Mouse (Mus musculus): ENCODE measurements around the gene Fbn1.

Gene Fbn1

DNA sequence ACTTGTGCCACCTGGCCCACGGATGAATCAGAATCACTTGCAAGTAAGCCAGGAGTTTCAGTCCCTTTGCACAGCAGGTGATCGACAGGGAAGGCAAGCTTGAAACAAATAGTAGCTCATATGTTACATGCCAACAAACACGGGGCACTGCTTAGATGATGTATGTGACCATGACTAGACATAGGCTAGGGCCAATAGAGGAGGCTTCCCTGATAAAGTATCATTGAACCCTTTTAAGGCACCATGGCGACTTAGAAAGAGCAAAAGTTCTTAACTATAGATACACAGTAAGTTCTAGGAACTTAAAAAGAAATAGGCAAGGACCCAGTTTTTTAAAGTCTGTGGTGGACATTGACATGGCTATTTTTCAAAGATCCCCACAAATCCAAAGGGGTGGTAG is at the start of gene Fbn1:
Gene Fbn1, minus strand, starts transcription at position 101 of the 400 bp plus-strand sequence.
- WGBS = 80% methylated on average over 4 of the region's 4 CpGs

DNA sequence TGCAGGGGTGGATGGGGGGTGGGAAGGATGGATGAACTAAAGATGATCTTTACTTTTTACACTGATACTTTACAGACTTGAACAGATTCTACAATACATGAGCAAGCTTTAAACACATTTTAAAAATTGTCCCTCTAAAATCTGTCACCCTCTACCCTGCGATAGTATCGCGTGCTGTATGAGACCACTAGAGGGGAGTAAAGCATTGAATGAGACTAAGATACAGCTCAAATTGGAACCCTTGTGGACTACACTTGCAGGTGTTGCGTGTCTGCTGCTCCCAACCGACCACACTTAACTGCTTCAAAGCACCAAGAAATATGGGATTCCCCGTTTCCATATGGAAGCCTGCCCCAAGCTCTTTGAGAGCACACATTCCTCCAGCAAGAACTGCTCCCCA is 48.0 kb upstream of the Fbn1 start:
- 75% methylated on average over 6 of the region's 6 CpGs for WGBS

DNA sequence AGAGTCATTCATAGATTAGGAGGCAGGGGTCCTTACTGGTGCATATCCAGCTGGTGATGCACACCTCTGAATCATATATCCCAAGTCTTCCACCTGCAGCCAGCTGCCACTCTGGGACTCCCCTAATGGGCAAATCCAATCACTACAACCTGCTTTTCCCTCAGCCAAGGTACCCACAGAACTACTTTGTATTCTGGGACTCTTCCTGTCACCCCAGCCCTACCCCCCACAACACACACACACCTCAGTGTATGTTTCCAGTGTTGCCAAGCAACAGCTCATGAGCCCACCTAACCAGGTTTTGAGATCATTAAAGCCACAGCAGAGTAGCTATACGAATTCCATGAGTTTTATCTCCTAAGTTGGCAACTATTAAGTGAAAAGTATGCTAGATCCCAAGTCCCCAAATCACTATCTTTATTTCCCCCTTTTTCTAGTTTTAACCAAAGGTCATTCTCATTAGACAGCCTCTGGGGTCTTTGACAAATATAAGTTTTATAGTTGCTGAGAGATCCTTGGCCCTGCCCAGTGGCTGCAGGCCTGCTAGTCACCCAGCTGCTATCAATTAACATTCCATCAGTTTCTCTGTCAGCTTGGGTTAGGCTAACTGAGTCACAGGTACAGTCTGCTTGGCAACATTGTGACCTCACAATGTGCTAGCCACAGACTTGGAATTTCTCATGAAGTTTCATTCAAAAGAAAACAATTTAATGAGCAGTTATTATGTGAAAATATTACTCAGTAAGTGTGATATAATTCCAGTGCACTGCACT is 41.2 kb upstream of the Fbn1 start:
- 85% methylated on average over 1 of the region's 1 CpGs for WGBS

DNA sequence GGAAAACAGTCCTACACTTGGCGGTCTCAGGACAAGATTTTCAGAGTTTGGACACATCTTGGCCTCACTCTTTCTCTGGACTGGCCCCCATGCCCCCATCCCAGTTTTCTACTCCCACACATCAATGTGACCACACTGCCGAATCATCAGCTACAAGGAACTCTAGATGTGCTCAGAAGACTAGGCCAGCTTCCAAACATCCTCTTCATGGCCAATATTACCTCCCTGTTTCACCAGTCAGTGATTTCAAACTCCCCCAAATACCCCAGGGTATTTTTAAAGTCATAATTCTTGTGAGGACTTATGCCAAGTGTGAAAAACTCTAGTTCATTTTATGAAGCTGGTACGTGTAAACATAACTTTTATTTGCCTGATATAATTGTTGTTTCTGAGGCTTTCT is 37.2 kb upstream of the Fbn1 start:
- WGBS = 86% methylated on average over 3 of the region's 3 CpGs

DNA sequence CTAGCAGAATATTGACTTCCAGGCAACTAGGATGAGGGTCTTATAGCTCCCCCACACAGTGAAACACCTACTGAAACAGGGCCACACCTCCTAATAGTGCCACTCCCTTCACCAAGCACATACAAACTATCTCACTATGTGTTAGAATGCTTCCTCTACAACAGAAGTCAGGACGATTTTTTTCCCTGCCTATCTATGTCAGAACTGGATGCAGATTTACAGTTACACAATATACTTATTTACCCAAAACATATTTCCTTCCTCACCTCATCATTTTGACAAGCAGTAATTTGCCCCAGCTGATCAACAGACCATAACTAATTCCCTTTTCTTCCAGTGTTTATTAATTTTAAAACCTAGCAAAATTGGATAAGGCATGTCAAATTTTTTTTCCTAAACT is 35.9 kb upstream of the Fbn1 start:
- 79% methylated on average over 1 of the region's 1 CpGs for WGBS

DNA sequence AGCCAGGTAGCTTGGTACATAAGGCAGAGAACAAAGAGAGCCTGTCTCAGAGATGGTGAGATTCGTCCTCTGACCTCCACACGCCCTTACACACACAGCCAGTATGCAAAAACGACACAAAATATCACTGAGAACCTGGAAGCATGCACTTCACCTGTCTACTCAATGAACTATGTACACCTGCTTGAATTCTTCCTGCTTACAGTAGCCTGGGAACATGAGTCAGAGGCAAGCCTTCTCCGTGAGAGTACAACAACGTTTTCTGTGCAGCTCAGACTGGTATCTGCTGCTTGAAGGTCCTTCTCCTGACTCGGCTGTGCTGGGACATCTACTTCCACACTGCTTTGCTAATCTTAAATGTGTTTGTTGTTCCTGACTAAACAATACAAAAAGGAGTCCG is 33.7 kb upstream of the Fbn1 start:
- WGBS = 86% methylated on average over 7 of the region's 7 CpGs

DNA sequence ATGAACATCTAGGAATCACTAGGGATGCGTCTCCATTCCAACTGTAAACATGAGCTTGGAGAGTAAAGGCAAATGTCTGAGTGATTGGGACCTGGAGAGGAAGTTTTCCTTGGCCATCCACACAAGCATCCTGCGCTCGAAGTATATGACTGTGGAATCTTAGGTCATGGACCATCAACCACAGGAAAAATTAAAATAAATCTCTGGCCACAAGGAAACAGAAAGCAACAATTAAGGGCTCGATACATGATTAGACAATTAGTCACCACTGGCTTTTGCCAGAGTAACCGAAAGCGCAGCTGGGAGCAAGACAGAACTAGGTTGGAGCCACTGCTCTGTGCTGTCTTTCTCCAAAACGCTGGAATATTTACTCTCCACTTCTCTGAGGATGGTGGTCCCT is 32.8 kb upstream of the Fbn1 start:
- WGBS = 77% methylated on average over 7 of the region's 7 CpGs

DNA sequence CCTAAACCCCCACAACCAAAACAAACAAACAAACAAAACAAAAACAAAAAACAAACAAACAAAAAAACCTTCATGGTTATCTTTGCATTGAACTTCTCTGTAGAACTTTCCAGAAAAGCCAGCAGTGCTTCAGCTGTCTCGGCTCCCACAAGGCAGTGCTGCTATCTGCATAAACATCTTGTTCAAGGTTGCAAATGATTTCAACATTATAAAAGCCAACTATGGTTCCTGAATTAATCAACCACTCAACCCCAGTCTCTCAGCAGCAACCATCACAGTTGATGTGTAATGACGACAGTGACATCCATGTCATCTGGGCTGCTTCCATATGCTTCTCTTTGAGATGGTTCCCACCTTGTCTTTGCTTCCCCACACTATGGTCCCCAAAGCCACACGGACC is 31.8 kb upstream of the Fbn1 start:
- WGBS = 92% methylated on average over 3 of the region's 3 CpGs

DNA sequence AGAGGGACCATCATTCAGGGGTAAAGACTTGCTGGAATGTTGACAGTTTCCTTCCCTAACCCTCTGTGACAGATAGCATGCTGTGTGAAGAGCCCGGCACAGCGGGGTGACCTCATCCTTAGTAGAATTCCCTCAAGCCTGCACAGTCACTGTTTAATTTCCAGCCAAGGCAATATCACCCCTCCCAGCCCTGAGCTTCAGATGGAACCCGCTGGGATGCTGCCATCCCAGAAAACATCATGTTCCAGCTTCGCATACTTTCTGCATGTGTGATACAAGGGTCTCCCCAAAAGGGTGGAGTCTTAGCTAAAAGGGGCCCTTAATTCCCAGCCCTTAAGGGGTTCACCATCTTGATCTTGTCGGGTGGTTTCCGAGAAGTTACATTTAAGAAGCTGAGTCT is 22.9 kb upstream of the Fbn1 start:
- 68% methylated on average over 6 of the region's 6 CpGs for WGBS

DNA sequence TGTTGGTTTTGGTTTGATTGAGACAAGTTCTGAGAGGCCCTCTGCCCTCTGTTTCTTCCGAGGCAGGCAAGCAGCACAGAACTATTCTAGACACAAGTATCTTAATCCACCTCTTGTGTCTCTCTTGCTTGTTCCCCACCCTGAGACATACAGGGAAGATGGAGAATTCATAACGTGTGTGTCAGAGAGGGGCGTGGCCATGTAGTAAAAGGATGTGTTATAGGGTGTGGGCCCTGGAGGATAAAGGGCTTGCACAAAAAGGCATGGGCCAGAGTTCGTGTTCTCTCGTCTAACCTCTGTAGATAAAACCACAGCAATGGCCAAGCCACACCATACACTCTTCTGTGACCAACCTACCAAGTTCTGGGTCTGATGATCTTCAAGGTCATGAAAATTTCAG is 18.8 kb upstream of the Fbn1 start:
- 87% methylated on average over 5 of the region's 5 CpGs for WGBS

DNA sequence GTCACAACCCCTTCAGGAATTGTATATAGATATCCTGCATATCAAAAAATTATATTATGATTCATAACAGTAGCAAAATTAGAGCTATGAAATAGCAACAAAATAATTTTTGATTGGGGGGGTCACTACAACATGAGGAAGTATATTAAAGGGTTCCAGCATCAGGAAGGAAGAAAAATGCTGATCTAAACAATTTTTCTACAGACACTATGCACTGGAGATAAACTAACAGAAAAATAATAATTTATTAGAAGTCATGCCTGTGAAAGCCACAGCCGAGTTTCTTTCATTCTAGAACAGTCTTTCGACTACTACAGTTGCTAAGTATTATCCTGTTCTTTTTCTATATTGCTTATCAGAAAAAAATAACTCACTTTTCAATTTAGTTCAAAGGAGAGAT is 17.7 kb upstream of the Fbn1 start:
- WGBS = 97% methylated on average over 2 of the region's 2 CpGs

DNA sequence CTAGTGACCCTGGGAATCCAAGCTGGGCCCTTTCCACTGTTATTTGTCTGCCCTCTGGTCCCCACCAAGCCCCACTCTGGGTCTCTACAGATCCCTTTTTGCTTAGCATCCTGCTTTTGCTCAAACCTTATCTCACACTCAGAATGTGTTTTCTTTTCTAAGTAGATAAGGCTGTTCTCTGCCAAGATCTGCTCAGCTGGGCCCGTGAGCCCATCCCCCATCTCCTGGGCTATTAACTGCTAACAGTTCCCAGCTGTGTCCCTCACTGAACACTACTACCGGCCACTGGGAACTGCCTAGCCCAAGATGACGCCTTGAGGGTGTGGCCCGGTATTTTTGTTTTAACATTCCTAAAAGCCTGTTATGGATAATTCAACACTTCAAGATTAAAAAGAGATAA is 8.8 kb upstream of the Fbn1 start:
- 55% methylated on average over 4 of the region's 4 CpGs for WGBS

DNA sequence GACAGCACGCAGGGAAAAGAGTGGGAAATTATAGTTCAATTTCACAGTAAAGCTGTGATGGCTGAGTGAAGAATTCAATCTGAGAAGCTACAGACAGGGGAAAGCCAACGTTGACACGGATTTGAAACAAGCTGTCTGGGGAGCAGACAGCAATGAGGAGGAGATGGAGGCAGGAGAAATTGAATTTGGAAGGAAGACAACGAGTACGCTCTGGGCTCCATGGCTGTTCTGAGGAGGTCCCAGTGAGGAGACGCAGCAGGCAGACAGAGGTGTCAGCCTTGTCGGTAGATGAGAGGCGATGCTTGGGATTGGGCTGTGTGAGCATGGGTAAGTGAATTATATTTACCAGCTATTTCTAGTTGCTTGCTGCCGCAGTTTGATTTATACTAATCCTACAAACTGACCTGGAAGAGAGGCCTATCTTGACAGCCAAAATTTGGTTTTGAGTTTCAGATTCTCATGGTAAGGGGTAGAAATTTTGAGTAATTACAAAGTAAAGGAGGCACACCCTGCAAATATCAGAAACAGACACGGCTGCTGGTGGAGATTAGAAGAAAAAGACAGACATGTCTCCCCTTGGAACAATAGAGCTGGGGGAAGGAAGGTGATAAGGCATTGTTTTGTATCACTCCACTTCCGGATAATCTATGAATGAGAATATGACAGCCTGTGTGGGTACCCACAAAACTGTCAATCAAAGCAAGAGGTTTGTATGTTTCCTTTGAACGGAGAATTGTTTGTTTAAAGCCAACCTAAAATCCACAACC is 7.7 kb upstream of the Fbn1 start:
- WGBS = 58% methylated on average over 12 of the region's 12 CpGs

DNA sequence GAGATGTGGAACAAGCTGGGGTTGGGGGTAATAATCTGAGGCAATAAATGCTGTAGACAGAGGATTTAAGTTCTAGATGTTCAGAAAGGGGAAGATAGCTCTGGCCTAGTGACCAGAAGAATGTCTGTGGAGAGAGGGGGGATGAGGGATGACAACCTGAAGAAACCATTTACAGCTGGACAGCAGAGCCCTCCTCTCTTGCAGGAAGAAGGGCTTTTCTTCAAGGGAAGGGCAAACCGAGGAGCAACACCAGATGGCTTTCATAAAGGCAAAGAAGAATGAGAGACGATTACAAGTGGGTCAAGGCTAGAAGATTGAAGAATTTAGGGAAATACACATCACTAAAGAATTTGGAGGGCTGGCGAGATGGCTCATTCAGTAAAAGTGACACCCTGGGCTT is 6.6 kb upstream of the Fbn1 start:
- 79% methylated on average over 3 of the region's 3 CpGs for WGBS

DNA sequence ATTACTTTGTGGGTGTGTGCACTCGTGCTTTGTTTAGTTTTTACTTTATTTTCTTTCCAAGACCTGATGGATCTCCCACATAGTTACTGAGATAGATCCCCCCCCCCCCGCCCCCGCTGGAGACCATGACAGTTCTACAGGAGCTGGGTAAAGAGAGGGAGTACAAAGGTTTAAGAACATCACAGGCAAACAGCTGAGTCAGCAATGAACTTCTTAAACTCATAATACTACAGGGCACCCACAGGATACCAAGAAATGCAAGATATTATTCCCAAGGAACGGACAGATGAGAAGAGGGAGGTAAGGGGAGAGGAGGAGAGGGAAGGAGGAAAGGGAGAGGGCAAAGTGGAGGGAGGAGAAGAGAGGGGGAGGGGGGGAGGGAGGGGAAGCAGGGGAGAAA is 4.8 kb upstream of the Fbn1 start:
- 89% methylated on average over 4 of the region's 4 CpGs for WGBS

DNA sequence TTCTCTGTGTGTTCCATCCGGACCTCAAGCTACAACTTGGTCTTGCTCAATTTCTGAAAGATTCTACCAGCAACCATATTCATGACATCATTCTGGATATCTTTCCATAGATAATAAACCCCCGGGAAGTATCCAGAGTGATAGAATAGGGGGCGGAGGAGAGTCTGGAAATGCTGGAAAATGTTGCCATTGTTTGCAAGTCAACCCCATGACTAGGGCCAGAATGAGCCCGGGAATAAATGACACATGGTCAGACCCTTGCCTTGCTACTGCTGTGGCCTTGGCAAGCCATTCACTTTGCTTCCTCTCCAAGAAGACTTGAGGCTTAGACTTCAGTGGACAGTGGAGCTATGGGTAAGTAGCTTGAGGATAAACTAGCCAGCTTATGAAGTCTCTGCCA is 4.1 kb upstream of the Fbn1 start:
- 82% methylated on average over 4 of the region's 4 CpGs for WGBS

DNA sequence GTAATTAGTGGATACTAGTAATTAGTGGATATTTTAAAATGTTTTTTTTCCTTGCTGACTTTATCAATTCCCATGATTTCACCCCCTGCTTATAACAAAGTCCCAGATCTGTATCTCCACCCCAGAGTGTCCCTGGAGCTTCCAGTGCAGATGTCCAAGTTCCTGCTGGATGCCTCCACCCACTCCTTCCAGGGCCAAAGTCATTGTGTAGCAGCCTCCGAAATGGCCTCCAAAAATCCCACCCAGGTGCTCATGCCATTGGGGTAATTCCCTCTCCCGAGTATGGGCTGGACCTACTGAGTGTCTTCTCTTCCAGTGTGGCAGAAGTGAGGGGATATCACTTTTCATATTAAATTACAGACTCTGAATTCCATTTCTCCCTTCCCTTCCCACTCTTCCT is 3.0 kb upstream of the Fbn1 start:
- WGBS = 84% methylated on average over 2 of the region's 2 CpGs

DNA sequence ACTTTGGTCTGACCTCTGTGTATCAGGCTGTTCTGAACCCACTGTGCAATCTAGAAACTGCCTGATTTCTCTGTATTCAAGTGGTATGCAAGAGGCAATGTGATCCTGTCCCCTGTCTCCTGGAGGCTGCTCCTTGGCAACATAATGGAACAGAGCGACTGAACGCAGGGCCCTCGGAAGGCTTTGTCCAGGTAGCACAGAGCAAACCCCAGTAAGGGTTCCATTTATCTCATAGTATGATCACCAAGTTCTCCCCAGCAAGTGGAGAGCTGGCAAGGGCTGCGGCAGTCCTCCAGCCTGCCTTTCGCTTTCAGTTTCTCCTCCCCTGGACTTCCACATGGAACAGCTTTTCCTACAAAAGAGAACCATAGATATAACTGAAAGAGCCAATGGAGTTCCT is 588 bp upstream of the Fbn1 start:
- 95% methylated on average over 5 of the region's 5 CpGs for WGBS

DNA sequence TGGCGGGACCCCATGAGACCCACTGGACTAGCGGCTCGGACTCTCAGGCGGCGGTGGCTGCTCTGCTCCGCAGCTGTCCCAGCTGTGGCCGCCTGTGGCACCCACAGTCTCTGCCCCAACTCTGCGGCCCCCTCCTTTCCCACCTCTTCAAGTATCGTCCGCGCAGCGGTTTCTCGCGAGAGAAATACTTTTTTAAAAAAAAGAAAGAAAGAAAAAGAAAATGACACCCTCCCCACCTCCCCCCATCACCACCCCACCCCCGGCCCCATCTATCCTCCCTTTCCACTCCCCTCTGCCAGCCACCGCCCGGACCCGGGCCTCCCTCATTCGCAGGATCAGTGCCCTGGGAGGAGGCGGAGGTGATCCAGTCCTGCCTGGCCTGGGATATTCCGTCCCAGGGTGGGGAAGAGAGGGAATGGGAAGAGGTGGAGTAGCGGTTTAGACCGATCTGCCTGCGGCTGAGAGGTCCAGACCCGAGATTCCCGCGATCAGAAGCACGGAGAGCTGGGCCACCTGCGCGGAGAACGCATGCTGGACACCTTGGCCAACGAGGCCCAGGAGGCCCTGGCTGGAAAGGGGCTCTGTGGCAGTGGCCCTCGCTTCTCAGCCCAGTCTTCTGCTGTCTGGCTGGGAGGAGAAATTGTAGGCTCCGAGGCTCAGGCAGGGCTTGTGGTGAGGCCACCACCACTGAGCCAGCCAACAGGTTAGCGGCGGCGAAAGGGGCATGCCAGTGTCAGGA is 1.3 kb downstream of the Fbn1 start:
- WGBS = 8% methylated on average over 37 of the region's 37 CpGs

DNA sequence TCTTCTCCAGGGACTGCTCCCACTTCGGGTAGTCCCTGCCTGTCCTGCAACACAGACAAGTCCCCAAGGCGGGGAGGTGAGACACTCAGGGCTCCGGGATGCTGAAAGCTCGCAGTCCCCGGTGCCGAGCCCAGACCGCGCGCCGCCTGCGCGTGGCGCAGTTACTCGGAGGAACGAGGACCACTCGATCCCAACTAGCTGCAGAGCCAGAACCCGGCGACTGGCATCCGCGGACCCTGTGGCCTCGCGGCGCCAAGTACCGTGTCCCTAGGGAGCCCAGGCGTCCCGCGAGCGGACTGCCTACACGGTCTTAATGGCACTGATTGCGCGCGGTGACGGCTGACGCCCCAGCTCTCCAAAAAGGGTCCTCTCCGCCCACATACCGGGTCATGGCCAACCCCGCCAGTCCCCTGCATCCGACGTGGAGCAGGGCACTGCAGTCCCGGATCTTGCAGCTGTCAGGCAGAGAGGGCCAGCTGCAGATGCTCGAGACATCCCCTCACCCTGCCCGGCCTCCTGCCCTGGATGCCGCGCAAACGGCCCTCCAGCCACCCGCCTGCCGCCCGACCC is 2.0 kb downstream of the Fbn1 start:
- WGBS = 1% methylated on average over 48 of the region's 48 CpGs

DNA sequence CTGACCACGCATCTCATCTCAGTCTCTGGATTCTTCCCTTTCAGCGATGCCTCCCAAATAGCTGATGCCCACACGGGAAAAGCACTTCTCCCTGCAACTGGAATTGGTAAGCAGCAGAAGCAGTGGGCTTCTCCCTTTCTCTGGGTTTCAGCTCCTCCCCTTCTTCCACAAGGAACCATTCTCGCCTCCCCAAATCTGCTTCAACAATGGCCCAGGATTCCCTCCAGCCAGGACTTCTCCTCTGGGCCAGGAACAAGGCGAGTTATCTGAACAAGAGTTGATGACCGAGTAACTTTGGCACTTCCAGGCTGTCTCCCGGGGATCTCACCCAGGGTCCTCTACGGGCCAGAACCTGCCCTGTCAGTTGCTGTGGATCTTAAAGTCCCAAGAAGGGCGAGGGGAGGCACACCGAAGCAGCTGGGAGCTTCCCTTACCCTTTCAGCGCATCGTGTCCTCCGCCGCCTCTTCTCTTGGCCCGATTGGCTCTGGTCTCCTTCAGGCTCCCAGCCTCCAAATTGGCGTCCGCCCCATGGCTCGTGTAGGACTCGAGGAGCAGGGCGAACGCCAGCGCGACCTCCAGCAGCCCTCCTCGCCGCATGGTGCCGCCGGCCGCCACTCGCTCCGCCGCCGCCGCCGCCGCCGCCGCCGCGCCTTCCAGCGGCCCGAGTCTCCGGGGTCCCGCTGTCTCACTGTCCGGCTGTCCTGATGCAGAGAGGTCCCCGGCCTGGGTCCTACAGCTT is 2.6 kb downstream of the Fbn1 start, which contains the start of gene Gm9913:
Gene Gm9913, plus strand, starts transcription at position 84 of the 740 bp plus-strand sequence.
- WGBS = 3% methylated on average over 43 of the region's 45 CpGs

DNA sequence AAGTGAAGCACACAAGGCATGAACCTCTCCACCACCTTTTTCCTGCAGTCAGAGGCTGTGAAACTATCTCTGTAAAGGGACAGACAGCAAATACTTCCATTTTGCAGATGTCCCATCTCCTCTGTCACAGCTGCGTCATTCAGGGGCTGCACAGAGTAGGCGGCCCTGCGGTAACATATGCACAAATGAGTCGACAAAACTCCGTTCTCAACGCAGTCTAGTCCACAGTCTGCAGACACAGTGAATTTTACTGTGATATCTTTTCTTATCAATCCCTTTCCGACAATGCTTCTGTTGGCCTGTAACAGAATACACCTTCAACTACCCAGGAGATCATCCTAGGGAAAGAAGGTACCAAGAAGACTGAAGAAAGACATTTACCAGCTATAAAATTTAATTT is 9.6 kb downstream of the Fbn1 start:
- WGBS = 90% methylated on average over 7 of the region's 7 CpGs

Data from cerebral cortex, adult 2 months (tissue).